Comparison of ENCODE assay signal across 8 mouse cellular contexts in genomic region chr6:92743605-92744004, GRCm38 (mm10). TPM values are rescaled to one million over a fixed set of nuclear protein-coding genes. Genes with fewer than 3 reads are reported as not detected.
A peak's percentile ranks its signal among the peaks of the same experiment; 100 is the strongest.
DNase-seq lines count a peak whose midpoint lies in the region; ATAC-seq and TF ChIP-seq lines count a peak whose summit lies in the region.

No protein-coding gene starts in this region.

- no peak overlapping the region for H3K9ac ChIP-seq in ES-Bruce4 (ENCODE audit: low read depth, poor library complexity, severe bottlenecking)
- no peak overlapping the region for H3K9ac ChIP-seq in embryonic facial prominence, embryonic 14.5 days (ENCODE audit: low read depth, low read length)
- no peak overlapping the region for H3K9ac ChIP-seq in heart, embryonic 15.5 days
- H3K9ac ChIP-seq in limb, embryonic 14.5 days (ENCODE audit: low read depth, low read length, severe bottlenecking): no peak overlapping the region

- DNase-seq in adrenal gland, postnatal 25 days: peak; percentile 60
- DNase-seq in embryonic facial prominence, embryonic 14.5 days (ENCODE audit: low spot score): peak; percentile 81
- peak; percentile 86 for DNase-seq in kidney, postnatal 10 days
- DNase-seq in limb, embryonic 14.5 days (ENCODE audit: low spot score): peak; percentile 79

- no peaks in the 10 kb centered on the region for H3K36me3 ChIP-seq in ES-Bruce4 (ENCODE audit: control insufficient read depth, insufficient read depth, low read length, poor library complexity, severe bottlenecking)
- no peaks in the 10 kb centered on the region for H3K36me3 ChIP-seq in embryonic facial prominence, embryonic 14.5 days (ENCODE audit: control insufficient read depth, insufficient read depth, low read length)
- H3K36me3 ChIP-seq in heart, embryonic 15.5 days: no peaks in the 10 kb centered on the region
- no peaks in the 10 kb centered on the region for H3K36me3 ChIP-seq in limb, embryonic 14.5 days (ENCODE audit: control insufficient read depth, insufficient read depth, low read length)

- TF ChIP-seq CTCF in ES-Bruce4 (IDR thresholded peaks at IDR 0.05; ENCODE audit: low read depth, low read length): peak; percentile 71
- 0 out of 2 replicates have a peak, but pooled peaks have one; percentile 53 for TF ChIP-seq CTCF in olfactory bulb, adult 2 months (IDR thresholded peaks at IDR 0.05; ENCODE audit: insufficient read depth, low read depth, low read length)

- no peaks in the 10 kb centered on the region for H3K9me3 ChIP-seq in ES-Bruce4 (replicated peaks; ENCODE audit: control insufficient read depth, insufficient read depth, low read length, poor library complexity, severe bottlenecking)
- no peaks in the 10 kb centered on the region for H3K9me3 ChIP-seq in embryonic facial prominence, embryonic 14.5 days (ENCODE audit: control insufficient read depth, low read length)
- no peaks in the 10 kb centered on the region for H3K9me3 ChIP-seq in heart, embryonic 15.5 days (replicated peaks)
- no peaks in the 10 kb centered on the region for H3K9me3 ChIP-seq in limb, embryonic 14.5 days (ENCODE audit: control insufficient read depth, low read length)

- H3K4me1 ChIP-seq in ES-Bruce4 (ENCODE audit: control insufficient read depth, insufficient read depth, low read length): no peaks in the 10 kb centered on the region
- no peaks in the 10 kb centered on the region for H3K4me1 ChIP-seq in embryonic facial prominence, embryonic 14.5 days (ENCODE audit: control insufficient read depth, insufficient read depth, low read length)
- no peaks in the 10 kb centered on the region for H3K4me1 ChIP-seq in heart, embryonic 15.5 days (replicated peaks)
- H3K4me1 ChIP-seq in limb, embryonic 14.5 days (ENCODE audit: control insufficient read depth, insufficient read depth, low read length): no peaks in the 10 kb centered on the region
- no peaks in the 10 kb centered on the region for H3K4me1 ChIP-seq in olfactory bulb, adult 2 months (ENCODE audit: control insufficient read depth, insufficient read depth, low read length)

- TF ChIP-seq POLR2A in ES-Bruce4 (IDR thresholded peaks at IDR 0.05; ENCODE audit: insufficient read depth, low read length): no peak
- no peak for TF ChIP-seq POLR2A in limb, embryonic 14.5 days (IDR thresholded peaks at IDR 0.05; ENCODE audit: borderline replicate concordance, extremely low read depth, insufficient read depth, insufficient read length)
- TF ChIP-seq POLR2A in olfactory bulb, adult 2 months (IDR thresholded peaks at IDR 0.05; ENCODE audit: insufficient read depth, low read depth, low read length): no peak

- H3K27me3 ChIP-seq in ES-Bruce4 (ENCODE audit: control insufficient read depth, insufficient read depth, low read length, poor library complexity, severe bottlenecking): no peaks in the 10 kb centered on the region
- H3K27me3 ChIP-seq in embryonic facial prominence, embryonic 14.5 days (replicated peaks; ENCODE audit: control insufficient read depth, insufficient read depth, low read length): no peaks in the 10 kb centered on the region
- H3K27me3 ChIP-seq in heart, embryonic 15.5 days: no peaks in the 10 kb centered on the region
- no peaks in the 10 kb centered on the region for H3K27me3 ChIP-seq in limb, embryonic 14.5 days (ENCODE audit: control insufficient read depth, insufficient read depth, low read length)

- WGBS in embryonic facial prominence, embryonic 14.5 days: 8% methylated on average over 11 of the region's 11 CpGs
- 12% methylated on average over 11 of the region's 11 CpGs for WGBS in heart, embryonic 15.5 days
- 8% methylated on average over 11 of the region's 11 CpGs for WGBS in limb, embryonic 14.5 days
- WGBS in olfactory bulb, adult 2 months: 5% methylated on average over 11 of the region's 11 CpGs

- H3K4me3 ChIP-seq in ES-Bruce4 (ENCODE audit: low read depth, low read length): peak overlapping the region; percentile 42
- 0 out of 2 replicates have a peak overlapping the region, but pooled peaks have one; percentile 2 for H3K4me3 ChIP-seq in embryonic facial prominence, embryonic 14.5 days (ENCODE audit: low read depth, low read length)
- no peak overlapping the region for H3K4me3 ChIP-seq in heart, embryonic 15.5 days
- no peak overlapping the region for H3K4me3 ChIP-seq in limb, embryonic 14.5 days (replicated peaks; ENCODE audit: low read length)
- no peak overlapping the region; the same call in 1 of the 2 replicates for H3K4me3 ChIP-seq in olfactory bulb, adult 2 months (ENCODE audit: insufficient read depth, low read depth, low read length)

- peak overlapping the region; percentile 40 for H3K4me2 ChIP-seq in embryonic facial prominence, embryonic 14.5 days (ENCODE audit: low read depth, low read length)
- H3K4me2 ChIP-seq in heart, embryonic 15.5 days: peak overlapping the region; percentile 26; the same call in 1 of the 2 replicates
- H3K4me2 ChIP-seq in limb, embryonic 14.5 days (replicated peaks; ENCODE audit: low read depth, low read length, severe bottlenecking): peak overlapping the region; percentile 36

- peak; percentile 62; the same call in 1 of the 2 replicates for ATAC-seq in embryonic facial prominence, embryonic 14.5 days (ENCODE audit: low read depth)
- ATAC-seq in heart, embryonic 15.5 days (replicated peaks; ENCODE audit: insufficient number of reproducible peaks, insufficient read depth, low FRiP score, low read depth): no peak
- peak; percentile 68; the same call in 1 of the 2 replicates for ATAC-seq in limb, embryonic 14.5 days (ENCODE audit: low FRiP score, low read depth)
- no peak for ATAC-seq in megakaryocyte progenitor cell, adult 5-6 weeks (replicated peaks; ENCODE audit: poor library complexity)

- no peak for TF ChIP-seq EP300 in ES-Bruce4 (IDR thresholded peaks at IDR 0.05; ENCODE audit: insufficient read depth, low read depth, low read length)

- H3K27ac ChIP-seq in ES-Bruce4 (ENCODE audit: insufficient read depth, low read length): no peak overlapping the region
- no peak overlapping the region for H3K27ac ChIP-seq in embryonic facial prominence, embryonic 14.5 days (replicated peaks; ENCODE audit: low read depth, low read length)
- no peak overlapping the region for H3K27ac ChIP-seq in heart, embryonic 15.5 days
- H3K27ac ChIP-seq in limb, embryonic 14.5 days (replicated peaks; ENCODE audit: low read depth, low read length): no peak overlapping the region
- H3K27ac ChIP-seq in olfactory bulb, adult 2 months (ENCODE audit: insufficient read depth, low read depth, low read length): no peak overlapping the region

RNA-seq across cellular contexts. Expression of gene Prickle2, which starts 37.6 kb away (rescaled TPM):
- polyA plus RNA-seq in ES-Bruce4 (2011; ENCODE audit: insufficient read depth, insufficient read length, low read depth, missing spikeins): 2.4 and 3.3 TPM in 2 replicates
- 8.3 and 9.5 TPM in 2 replicates for total RNA-seq in adrenal gland, postnatal 25 days (2021)
- 6.9 and 7.0 TPM in 2 replicates for polyA plus RNA-seq in embryonic facial prominence, embryonic 14.5 days (2014; fragmentation: Nextera tagmentation; extraction: Ambion mirVana)
- 4.4 and 5.4 TPM in 2 replicates for polyA plus RNA-seq in heart, embryonic 15.5 days (2015; fragmentation: Nextera tagmentation; extraction: Ambion mirVana)
- polyA plus RNA-seq in limb, embryonic 14.5 days (2012; rRNA removed): 5.5 and 6.4 TPM in 2 replicates
- 8.0 and 8.4 TPM in 2 replicates for polyA plus RNA-seq in limb, embryonic 14.5 days (2014; fragmentation: Nextera tagmentation; extraction: Ambion mirVana)
- polyA plus RNA-seq in olfactory bulb, adult 2 months (2012; ENCODE audit: insufficient read depth, insufficient read length, low replicate concordance, missing spikeins): 72.0 TPM in 1 of 2 replicates, not detected in the other
- not detected in 2 replicates for total RNA-seq in megakaryocyte progenitor cell, adult 5-6 weeks (2015)
- 0.04 TPM in 1 of 2 replicates, not detected in the other for total RNA-seq in megakaryocyte progenitor cell, adult 5-6 weeks (2017)

Comparison
In these comparisons a context has a peak if more than half of its experiments do, and no peak if none do; other contexts are left out.
1. H3K4me3 ChIP-seq: peak in ES-Bruce4 (single experiment) and embryonic facial prominence, embryonic 14.5 days (single experiment); none in heart, embryonic 15.5 days (single experiment), limb, embryonic 14.5 days (single experiment) and olfactory bulb, adult 2 months (single experiment).
2. ATAC-seq: peak in embryonic facial prominence, embryonic 14.5 days (single experiment) and limb, embryonic 14.5 days (single experiment); none in heart, embryonic 15.5 days (single experiment) and megakaryocyte progenitor cell, adult 5-6 weeks (single experiment).
3. Peak in every context shown above with its lines, with median percentiles within 50 percentile points of each other: DNase-seq and H3K4me2 ChIP-seq.